In the genomic region with DNA sequence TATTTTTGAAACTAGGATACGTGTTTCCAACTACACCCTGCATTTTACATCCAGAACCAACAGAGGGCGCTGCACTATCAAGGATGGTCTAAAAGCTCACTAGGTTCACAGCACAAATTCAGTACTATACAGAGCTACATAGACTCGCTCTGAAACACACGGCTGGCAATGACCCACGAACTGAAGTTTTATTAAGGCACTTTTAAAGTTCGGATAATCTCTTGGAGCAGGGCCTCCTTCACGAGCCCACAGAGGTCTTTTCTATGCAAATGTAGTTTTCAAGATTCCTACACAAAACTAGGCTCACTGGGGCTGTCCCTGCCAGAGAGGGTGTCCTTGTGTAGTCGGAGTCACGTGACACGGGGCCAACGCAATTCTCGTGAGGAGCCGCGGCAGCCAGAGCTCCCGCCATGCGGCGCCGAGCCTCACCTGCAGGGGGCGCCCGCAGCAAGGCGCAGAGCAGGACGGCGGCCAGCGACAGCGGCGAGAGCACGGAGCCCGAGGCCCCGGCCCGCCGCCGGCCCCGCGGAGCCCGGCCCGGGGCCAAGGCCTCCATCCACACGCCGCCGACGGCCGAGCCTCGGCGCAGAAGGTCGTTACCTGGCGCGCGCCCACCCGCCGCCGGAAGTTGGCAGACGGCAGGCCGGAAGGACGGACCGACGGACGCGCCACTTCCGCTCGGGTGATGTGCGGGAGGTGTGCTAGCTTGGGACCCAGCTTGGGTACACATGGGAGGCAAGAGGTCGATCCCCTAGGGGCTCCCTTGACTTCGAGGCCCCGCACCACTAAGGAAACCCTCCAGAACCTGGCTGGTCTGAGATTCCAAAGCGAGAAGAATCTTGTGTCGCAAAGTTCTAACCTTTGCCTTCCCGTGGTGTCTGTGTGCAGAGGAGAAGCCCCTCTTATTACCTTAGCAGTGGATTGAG, we compare ENCODE assay signal across 8 mouse cellular contexts. TPM values are rescaled to one million over a fixed set of nuclear protein-coding genes. Genes with fewer than 3 reads are reported as not detected.
DNase-seq lines count a peak whose midpoint lies in the region; ATAC-seq and TF ChIP-seq lines count a peak whose summit lies in the region.

A gene (plus strand): TSS at position 460 of the 926 bp plus-strand sequence.
A gene (minus strand): TSS at position 774 of the 926 bp plus-strand sequence.

- DNase-seq in MEL (ENCODE audit: low read depth, low spot score), result peak; percentile 98
- DNase-seq in cerebellum, adult 8-10 months, result peak; percentile 69
- peak; percentile 93 for DNase-seq in hindbrain, embryonic 10.5 days (ENCODE audit: low spot score)
- DNase-seq in layer of hippocampus, adult 9-11 months, result peak; percentile 93
- peak; percentile 97 for DNase-seq in lung, postnatal 0 days (ENCODE audit: low spot score)
- peak; percentile 85 for DNase-seq in ovary, postnatal 36 days (ENCODE audit: low spot score)
- DNase-seq in thymus, postnatal 25 days, result peak; percentile 94

- peak; percentile 74 to 97 (median 95) for TF ChIP-seq CTCF in MEL (IDR thresholded peaks at IDR 0.05 in 2 of 3, conservative IDR thresholded peaks at IDR 0.05 in 1 of 3; ENCODE audit: control insufficient read depth in 1 of 3, insufficient read depth in 1 of 3, low read depth in 2 of 3, low read length in 3 of 3, poor library complexity in 1 of 3, severe bottlenecking in 1 of 3)
- TF ChIP-seq CTCF in lung, postnatal 0 days (IDR thresholded peaks at IDR 0.05), result peak; percentile 75

- peaks cover 2% of the 10 kb centered on the region; the same call in 1 of the 2 replicates for H3K79me2 ChIP-seq in MEL (ENCODE audit: control insufficient read depth, insufficient read depth, low read length, poor library complexity)

- H3K36me3 ChIP-seq in MEL (ENCODE audit: control insufficient read depth in 1 of 2, insufficient read depth in 2 of 2, low read length in 2 of 2), result peaks cover 0 to 24% of the 10 kb centered on the region in 2 experiments; a peak in 2 of 4 replicates
- H3K36me3 ChIP-seq in hindbrain, embryonic 10.5 days, result no peaks in the 10 kb centered on the region
- H3K36me3 ChIP-seq in lung, postnatal 0 days (ENCODE audit: insufficient read depth, low read length), result no peaks in the 10 kb centered on the region

- peak; percentile 34 for TF ChIP-seq RAD21 in MEL (IDR thresholded peaks at IDR 0.05; ENCODE audit: low read depth, low read length)

- H3K27me3 ChIP-seq in MEL (ENCODE audit: control insufficient read depth in 1 of 2, insufficient read depth in 2 of 2, low read length in 2 of 2), result no peaks in the 10 kb centered on the region
- peaks cover 2% of the 10 kb centered on the region for H3K27me3 ChIP-seq in hindbrain, embryonic 10.5 days (ENCODE audit: insufficient read depth, poor library complexity, severe bottlenecking)
- no peaks in the 10 kb centered on the region for H3K27me3 ChIP-seq in lung, postnatal 0 days (replicated peaks; ENCODE audit: insufficient read depth, low read length)

- peak within 1 kb of the TSS; percentile 70 to 80 for H3K4me3 ChIP-seq in MEL (ENCODE audit: control insufficient read depth in 1 of 2, insufficient read depth in 1 of 2, low read depth in 2 of 2, low read length in 2 of 2)
- H3K4me3 ChIP-seq in hindbrain, embryonic 10.5 days, result peak within 1 kb of the TSS; percentile 66
- H3K4me3 ChIP-seq in lung, postnatal 0 days (ENCODE audit: low read depth, low read length), result peak within 1 kb of the TSS; percentile 54

- WGBS in hindbrain, embryonic 10.5 days, result 4% methylated on average over 66 of the region's 66 CpGs
- WGBS in lung, postnatal 0 days, result 4% methylated on average over 49 of the region's 66 CpGs

- peak; percentile 97 for ATAC-seq in frontal cortex, adult (ENCODE audit: low TSS enrichment)
- peak; percentile 96 for ATAC-seq in lung, postnatal 0 days

- H3K9ac ChIP-seq in MEL (ENCODE audit: control insufficient read depth, low read depth, low read length, poor library complexity, severe bottlenecking), result peak within 1 kb of the TSS; percentile 83
- peak within 1 kb of the TSS; percentile 36 for H3K9ac ChIP-seq in lung, postnatal 0 days (replicated peaks; ENCODE audit: low read depth)

- H3K27ac ChIP-seq in MEL (ENCODE audit: control insufficient read depth, low read depth, low read length), result peak within 1 kb of the TSS; percentile 86
- peak within 1 kb of the TSS; percentile 91 for H3K27ac ChIP-seq in hindbrain, embryonic 10.5 days
- peak within 1 kb of the TSS; percentile 69 for H3K27ac ChIP-seq in lung, postnatal 0 days (ENCODE audit: low read length)

- peak; percentile 58 to 96 for TF ChIP-seq POLR2A in MEL (IDR thresholded peaks at IDR 0.05; ENCODE audit: control insufficient read depth in 1 of 2, insufficient read depth in 1 of 2, low read depth in 1 of 2, low read length in 2 of 2, poor library complexity in 1 of 2)

- peak within 1 kb of the TSS; percentile 62 for H3K4me2 ChIP-seq in lung, postnatal 0 days (replicated peaks; ENCODE audit: low read depth, low read length)

- H3K9me3 ChIP-seq in MEL (replicated peaks; ENCODE audit: insufficient read depth, low read length), result no peaks in the 10 kb centered on the region
- no peaks in the 10 kb centered on the region for H3K9me3 ChIP-seq in hindbrain, embryonic 10.5 days
- no peaks in the 10 kb centered on the region for H3K9me3 ChIP-seq in lung, postnatal 0 days (ENCODE audit: low read length)

- H3K4me1 ChIP-seq in MEL (ENCODE audit: control insufficient read depth in 1 of 2, insufficient read depth in 2 of 2, low read length in 2 of 2), result peaks cover 7 to 10% of the 10 kb centered on the region in 2 experiments
- H3K4me1 ChIP-seq in hindbrain, embryonic 10.5 days (replicated peaks), result peaks cover 4% of the 10 kb centered on the region; the same call in 1 of the 2 replicates
- H3K4me1 ChIP-seq in lung, postnatal 0 days (ENCODE audit: insufficient read depth, low read depth, low read length), result no peaks in the 10 kb centered on the region

- peak in 1 of 2 experiments; percentile 50; a peak in 2 of 4 replicates for TF ChIP-seq EP300 in MEL (IDR thresholded peaks at IDR 0.05; ENCODE audit: low read depth in 1 of 2, low read length in 2 of 2)
- TF ChIP-seq EP300 in lung, postnatal 0 days (IDR thresholded peaks at IDR 0.05), result no peak

TF ChIP-seq in MEL, 35 proteins besides CTCF, POLR2A, EP300 and RAD21 (continues in another document):
- TF ChIP-seq MXI1 (IDR thresholded peaks at IDR 0.05; ENCODE audit: low read depth, low read length), result peak; percentile 88
- TF ChIP-seq MAFK (IDR thresholded peaks at IDR 0.05; ENCODE audit: borderline replicate concordance, low read depth, low read length), result no peak
- TF ChIP-seq GATA1 (IDR thresholded peaks at IDR 0.05; ENCODE audit: low read depth, low read length), result no peak
- TF ChIP-seq ZNF384 (IDR thresholded peaks at IDR 0.05; ENCODE audit: low read depth, low read length), result peak; percentile 59
- no peak for TF ChIP-seq GABPA (IDR thresholded peaks at IDR 0.05; ENCODE audit: low read depth, low read length)
- TF ChIP-seq ZMIZ1 (IDR thresholded peaks at IDR 0.05; ENCODE audit: low read depth, low read length), result peak; percentile 86
- peak; percentile 92 for TF ChIP-seq HCFC1 (IDR thresholded peaks at IDR 0.05; ENCODE audit: low read depth, low read length)
- TF ChIP-seq TAL1 (IDR thresholded peaks at IDR 0.05; ENCODE audit: low read length), result no peak
- TF ChIP-seq JUND (IDR thresholded peaks at IDR 0.05; ENCODE audit: low read depth, low read length), result peak; percentile 80
- TF ChIP-seq ETS1 (IDR thresholded peaks at IDR 0.05; ENCODE audit: low read depth, low read length), result peak; percentile 52; the same call in 1 of the 2 replicates
- TF ChIP-seq USF2 (IDR thresholded peaks at IDR 0.05; ENCODE audit: borderline replicate concordance in 1 of 2, insufficient read depth in 1 of 2, low read depth in 1 of 2, low read length in 2 of 2), result peak; percentile 87 to 90
- peak; percentile 97 for TF ChIP-seq MYC (IDR thresholded peaks at IDR 0.05; ENCODE audit: low read depth, low read length)
- peak; percentile 93 for TF ChIP-seq BHLHE40 (IDR thresholded peaks at IDR 0.05; ENCODE audit: borderline replicate concordance, low read depth, low read length)
- TF ChIP-seq SMC3 (IDR thresholded peaks at IDR 0.05; ENCODE audit: low read depth, low read length), result peak; percentile 98
- peak; percentile 76 for TF ChIP-seq TBP (IDR thresholded peaks at IDR 0.05; ENCODE audit: low read depth, low read length)
- no peak for TF ChIP-seq POLR2AphosphoS5 (IDR thresholded peaks at IDR 0.05; ENCODE audit: borderline replicate concordance, low read depth, low read length)
- peak; percentile 73 for TF ChIP-seq KAT2A (conservative IDR thresholded peaks at IDR 0.05; ENCODE audit: low read depth, low read length)
- TF ChIP-seq CHD1 (IDR thresholded peaks at IDR 0.05; ENCODE audit: low read depth, low read length), result peak; percentile 87
- TF ChIP-seq E2F4 (IDR thresholded peaks at IDR 0.05; ENCODE audit: borderline replicate concordance, low read depth, low read length), result peak; percentile 74
- no peak for TF ChIP-seq ZKSCAN1 (IDR thresholded peaks at IDR 0.05; ENCODE audit: low read depth, low read length)
- TF ChIP-seq ELF1 (IDR thresholded peaks at IDR 0.05; ENCODE audit: low read depth, low read length), result peak; percentile 86
- peak; percentile 92 for TF ChIP-seq MAX (IDR thresholded peaks at IDR 0.05; ENCODE audit: low read length)
- TF ChIP-seq TCF12 (IDR thresholded peaks at IDR 0.05; ENCODE audit: low read depth, low read length), result peak; percentile 75; the same call in 1 of the 2 replicates
- TF ChIP-seq UBTF (IDR thresholded peaks at IDR 0.05; ENCODE audit: borderline replicate concordance, insufficient read depth, low read depth, low read length), result no peak
- peak; percentile 91; the same call in 1 of the 2 replicates for TF ChIP-seq SIN3A (IDR thresholded peaks at IDR 0.05; ENCODE audit: low read length)
- TF ChIP-seq POLR2AphosphoS2 (IDR thresholded peaks at IDR 0.05; ENCODE audit: low read length), result peak; percentile 94; the same call in 1 of the 2 replicates

RNA-seq across cellular contexts. Expression of the first gene that starts in this region (rescaled TPM):
- total RNA-seq in MEL (2012; rRNA removed), result 0.15 and 0.29 TPM in 2 replicates
- polyA plus RNA-seq in MEL (2012; ENCODE audit: insufficient read depth in 1 of 2, insufficient read length in 2 of 2, low read depth in 1 of 2, low replicate concordance in 2 of 2, missing spikeins in 1 of 2), result 1 to 10 TPM in 1 of 2 experiments, not detected in 1; 1.1 TPM
- 1.2 and 1.8 TPM in 2 replicates for polyA plus RNA-seq in hindbrain, embryonic 10.5 days (2016; fragmentation: Nextera tagmentation; extraction: Ambion mirVana)
- 0.77 and 1.6 TPM in 2 replicates for polyA plus RNA-seq in lung, postnatal 0 days (2015; fragmentation: Nextera tagmentation; extraction: Ambion mirVana)

RNA-seq across cellular contexts. Expression of the second gene that starts in this region (rescaled TPM):
- 0.39 and 0.42 TPM in 2 replicates for total RNA-seq in MEL (2012; rRNA removed)
- polyA plus RNA-seq in MEL (2012; ENCODE audit: insufficient read depth in 1 of 2, insufficient read length in 2 of 2, low read depth in 1 of 2, low replicate concordance in 2 of 2, missing spikeins in 1 of 2), result under 1 TPM in 1 of 2 experiments, not detected in 1; 0.47 TPM
- 0.61 and 0.67 TPM in 2 replicates for polyA plus RNA-seq in hindbrain, embryonic 10.5 days (2016; fragmentation: Nextera tagmentation; extraction: Ambion mirVana)
- polyA plus RNA-seq in lung, postnatal 0 days (2015; fragmentation: Nextera tagmentation; extraction: Ambion mirVana), result 0.24 and 0.29 TPM in 2 replicates

Comparison
In these comparisons a context has a peak if more than half of its experiments do, and no peak if none do; other contexts are left out.
1. Peak in every context shown above with its lines: DNase-seq, ATAC-seq, H3K4me3 ChIP-seq and H3K27ac ChIP-seq.